Mouse (Mus musculus) hindbrain, embryonic 12.5 days (tissue): ENCODE data around the gene Pakap. TPM values are rescaled to one million over a fixed set of nuclear protein-coding genes. Genes with fewer than 3 reads are reported as not detected.

ENCODE experiments used
- ATAC-seq: fragments of 200-750 bp; cut with Nextera tagmentation; 2 replicates; pipeline ENCODE4 v1.8.0; 2017; ENCODE audit warnings: moderate TSS enrichment; ENCODE audit not compliant: low FRiP score
- H3K27ac ChIP-seq: fragments of 300-500 bp; sonication (generic); 2 replicates; pipeline ENCODE4 v1.5.1; 2016; ENCODE audit warnings: mild to moderate bottlenecking
- H3K27me3 ChIP-seq: fragments of 300-500 bp; sonication (generic); 2 replicates; pipeline ENCODE4 v1.6.1; 2016; ENCODE audit warnings: mild to moderate bottlenecking
- H3K36me3 ChIP-seq: fragments of 300-500 bp; sonication (generic); 2 replicates; pipeline ENCODE4 v1.6.1; 2016; ENCODE audit warnings: mild to moderate bottlenecking
- H3K4me1 ChIP-seq: fragments of 300-500 bp; sonication (generic); 2 replicates; pipeline ENCODE4 v1.6.1; 2016
- H3K4me2 ChIP-seq: fragments of 300-500 bp; sonication (generic); replicated peaks from 2 replicates; pipeline ENCODE4 v1.6.1; 2016; ENCODE audit warnings: mild to moderate bottlenecking
- H3K4me3 ChIP-seq: fragments of 300-500 bp; sonication (generic); 2 replicates; pipeline ENCODE4 v1.5.1; 2016; ENCODE audit warnings: mild to moderate bottlenecking
- H3K9ac ChIP-seq: fragments of 300-500 bp; sonication (generic); 2 replicates; pipeline ENCODE4 v1.6.1; 2016; ENCODE audit warnings: mild to moderate bottlenecking, moderate library complexity
- H3K9me3 ChIP-seq: fragments of 300-500 bp; sonication (generic); replicated peaks from 2 replicates; pipeline ENCODE4 v1.6.1; 2016; ENCODE audit warnings: mild to moderate bottlenecking
- WGBS: fragments of 180-500 bp; shearing (Covaris S2); methylation state at CpG from one replicate; pipeline ENCODE4 v1.1.7; 2016; 5-methylcytosine and 5-hydroxymethylcytosine counted together
- polyA plus RNA-seq: library from polyadenylated mRNA; unstranded; fragments of >200 nt; fragmentation: Nextera tagmentation; extraction: Ambion mirVana; gene quantifications from 2 replicates; pipeline ENCODE4 v1.2.1, GENCODE M21; 2016

Gene Pakap
- polyA plus RNA-seq, 1 experiment from 2014 or later: 28.1 TPM

- Histone ChIP-seq H3K27ac (no peak overlapping the region), H3K27me3 (no peaks in the 10 kb centered on the region), H3K9ac (no peak overlapping the region), H3K36me3 (no peaks in the 10 kb centered on the region), H3K9me3 (no peaks in the 10 kb centered on the region), H3K4me2 (no peak overlapping the region), H3K4me1 (peaks cover 14% of the 10 kb centered on the region), H3K4me3 (no peak overlapping the region)
- WGBS: 63% methylated on average over 1 of the region's 1 CpGs
- no peak for ATAC-seq
Observed at GRCm38 (mm10) chr4:57634956-57635355, 67.0 kb downstream of the Pakap start.

- no peak overlapping the region for H3K27ac ChIP-seq
- no peak for ATAC-seq
Observed at GRCm38 (mm10) chr4:57636782-57637482, 69.0 kb downstream of the Pakap start.

GRCm38 (mm10) chr4:57637636-57638386 is 69.8 kb downstream of the Pakap start:
- peak; percentile 65; the same call in 1 of the 2 replicates for ATAC-seq
- H3K27me3 ChIP-seq: no peaks in the 10 kb centered on the region
- H3K4me2 ChIP-seq: peak overlapping the region; percentile 51
- no peaks in the 10 kb centered on the region for H3K9me3 ChIP-seq
- H3K4me3 ChIP-seq: peak overlapping the region; percentile 26
- 34% methylated on average over 24 of the region's 24 CpGs for WGBS
- H3K36me3 ChIP-seq: no peaks in the 10 kb centered on the region
- H3K9ac ChIP-seq: no peak overlapping the region; the same call in 1 of the 2 replicates
- peaks cover 17% of the 10 kb centered on the region for H3K4me1 ChIP-seq
- no peak overlapping the region for H3K27ac ChIP-seq

More at GRCm38 (mm10) chr4:57636782-57637482, 69.0 kb downstream of the Pakap start:
- H3K4me3 ChIP-seq: no peak overlapping the region
- 0 out of 2 replicates have a peak overlapping the region, but pooled peaks have one; percentile 51 for H3K4me2 ChIP-seq
- H3K9me3 ChIP-seq: no peaks in the 10 kb centered on the region
- no peaks in the 10 kb centered on the region for H3K36me3 ChIP-seq
- 81% methylated on average over 9 of the region's 9 CpGs for WGBS
- H3K4me1 ChIP-seq: peaks cover 17% of the 10 kb centered on the region
- H3K27me3 ChIP-seq: no peaks in the 10 kb centered on the region
- no peak overlapping the region for H3K9ac ChIP-seq

GRCm38 (mm10) chr4:57638941-57639340 is 71.0 kb downstream of the Pakap start:
- H3K4me2 ChIP-seq: no peak overlapping the region
- ATAC-seq: no peak

GRCm38 (mm10) chr4:57640222-57640621 is 72.2 kb downstream of the Pakap start:
- Histone ChIP-seq H3K36me3 (no peaks in the 10 kb centered on the region), H3K27ac (no peak overlapping the region), H3K4me3 (no peak overlapping the region), H3K4me2 (no peak overlapping the region), H3K9ac (no peak overlapping the region), H3K9me3 (no peaks in the 10 kb centered on the region), H3K27me3 (no peaks in the 10 kb centered on the region), H3K4me1 (peaks cover 17% of the 10 kb centered on the region)
- ATAC-seq: no peak
- 48% methylated on average over 7 of the region's 7 CpGs for WGBS

More at GRCm38 (mm10) chr4:57638941-57639340, 71.0 kb downstream of the Pakap start:
- no peak overlapping the region for H3K4me3 ChIP-seq
- H3K4me1 ChIP-seq: peaks cover 17% of the 10 kb centered on the region
- no peak overlapping the region for H3K9ac ChIP-seq
- H3K27ac ChIP-seq: no peak overlapping the region
- H3K36me3 ChIP-seq: no peaks in the 10 kb centered on the region
- WGBS: 79% methylated on average over 9 of the region's 9 CpGs
- H3K27me3 ChIP-seq: no peaks in the 10 kb centered on the region
- no peaks in the 10 kb centered on the region for H3K9me3 ChIP-seq

- Histone ChIP-seq H3K9ac (no peak overlapping the region), H3K36me3 (no peaks in the 10 kb centered on the region), H3K27ac (no peak overlapping the region), H3K9me3 (no peaks in the 10 kb centered on the region), H3K4me3 (no peak overlapping the region), H3K27me3 (no peaks in the 10 kb centered on the region), H3K4me1 (peaks cover 17% of the 10 kb centered on the region), H3K4me2 (no peak overlapping the region)
- 94% methylated on average over 3 of the region's 3 CpGs for WGBS
- no peak for ATAC-seq
Observed at GRCm38 (mm10) chr4:57640971-57641370, 73.0 kb downstream of the Pakap start.

GRCm38 (mm10) chr4:57650994-57651393 is 83.0 kb downstream of the Pakap start:
- no peak for ATAC-seq
- WGBS: 38% methylated on average over 1 of the region's 1 CpGs

GRCm38 (mm10) chr4:57651547-57651946 is 83.6 kb downstream of the Pakap start:
- Histone ChIP-seq H3K36me3 (no peaks in the 10 kb centered on the region), H3K4me1 (no peaks in the 10 kb centered on the region), H3K9ac (no peak overlapping the region), H3K4me3 (no peak overlapping the region), H3K27ac (no peak overlapping the region), H3K4me2 (no peak overlapping the region), H3K27me3 (no peaks in the 10 kb centered on the region), H3K9me3 (no peaks in the 10 kb centered on the region)
- WGBS: 84% methylated on average over 8 of the region's 8 CpGs
- ATAC-seq: no peak

More at GRCm38 (mm10) chr4:57650994-57651393, 83.0 kb downstream of the Pakap start:
- H3K9me3 ChIP-seq: no peaks in the 10 kb centered on the region
- no peak overlapping the region for H3K9ac ChIP-seq
- no peaks in the 10 kb centered on the region for H3K27me3 ChIP-seq
- H3K4me1 ChIP-seq: no peaks in the 10 kb centered on the region
- no peak overlapping the region for H3K27ac ChIP-seq
- H3K4me2 ChIP-seq: no peak overlapping the region
- no peaks in the 10 kb centered on the region for H3K36me3 ChIP-seq
- H3K4me3 ChIP-seq: no peak overlapping the region

- Histone ChIP-seq H3K4me3 (no peak overlapping the region), H3K9me3 (no peaks in the 10 kb centered on the region), H3K4me2 (no peak overlapping the region), H3K36me3 (no peaks in the 10 kb centered on the region), H3K4me1 (no peaks in the 10 kb centered on the region), H3K9ac (no peak overlapping the region), H3K27ac (no peak overlapping the region), H3K27me3 (no peaks in the 10 kb centered on the region)
- ATAC-seq: no peak
- WGBS: 78% methylated on average over 5 of the region's 5 CpGs
Observed at GRCm38 (mm10) chr4:57652185-57652904, 84.4 kb downstream of the Pakap start.

- no peaks in the 10 kb centered on the region for H3K27me3 ChIP-seq
- no peak overlapping the region for H3K4me2 ChIP-seq
- H3K4me3 ChIP-seq: no peak overlapping the region
- no peak for ATAC-seq
- H3K4me1 ChIP-seq: peaks cover 13% of the 10 kb centered on the region
- no peaks in the 10 kb centered on the region for H3K36me3 ChIP-seq
- no peaks in the 10 kb centered on the region for H3K9me3 ChIP-seq
- 93% methylated on average over 1 of the region's 1 CpGs for WGBS
- no peak overlapping the region for H3K9ac ChIP-seq
- H3K27ac ChIP-seq: no peak overlapping the region
Observed at GRCm38 (mm10) chr4:57655966-57656365, 88.0 kb downstream of the Pakap start.

GRCm38 (mm10) chr4:57656388-57656787 is 88.4 kb downstream of the Pakap start:
- no peaks in the 10 kb centered on the region for H3K9me3 ChIP-seq
- WGBS: 91% methylated on average over 12 of the region's 12 CpGs

GRCm38 (mm10) chr4:57656861-57657260 is 88.9 kb downstream of the Pakap start:
- Histone ChIP-seq H3K4me1 (peaks cover 13% of the 10 kb centered on the region), H3K9ac (no peak overlapping the region), H3K27ac (no peak overlapping the region), H3K36me3 (no peaks in the 10 kb centered on the region), H3K4me3 (no peak overlapping the region), H3K4me2 (no peak overlapping the region), H3K9me3 (no peaks in the 10 kb centered on the region), H3K27me3 (no peaks in the 10 kb centered on the region)
- 89% methylated on average over 3 of the region's 3 CpGs for WGBS
- no peak for ATAC-seq

More at GRCm38 (mm10) chr4:57656388-57656787, 88.4 kb downstream of the Pakap start:
- Histone ChIP-seq H3K27me3 (no peaks in the 10 kb centered on the region), H3K27ac (no peak overlapping the region), H3K4me3 (no peak overlapping the region), H3K4me2 (no peak overlapping the region), H3K4me1 (peaks cover 13% of the 10 kb centered on the region), H3K9ac (no peak overlapping the region), H3K36me3 (no peaks in the 10 kb centered on the region)
- no peak for ATAC-seq
